Mouse (Mus musculus): Measurements from ENCODE around the gene Map2k2. TPM values are rescaled to one million over a fixed set of nuclear protein-coding genes. Genes with fewer than 3 reads are reported as not detected.

The Map2k2 gene
- total and polyA plus RNA-seq, 3 experiments, result 147 to 212 TPM; not detected in 1

- Histone ChIP-seq H3K27ac (ENCODE audit: control insufficient read depth, low read depth, low read length) (peak overlapping the region; percentile 95), H3K79me2 (ENCODE audit: control insufficient read depth, insufficient read depth, low read length, poor library complexity) (peaks cover 25% of the 10 kb centered on the region), H3K4me3 (ENCODE audit: control insufficient read depth in 1 of 2, insufficient read depth in 1 of 2, low read depth in 2 of 2, low read length in 2 of 2) (peak overlapping the region; percentile 53 to 78), H3K27me3 (ENCODE audit: control insufficient read depth in 1 of 2, insufficient read depth in 2 of 2, low read length in 2 of 2) (no peaks in the 10 kb centered on the region), H3K9me3 (replicated peaks; ENCODE audit: insufficient read depth, low read length) (no peaks in the 10 kb centered on the region), H3K9ac (ENCODE audit: control insufficient read depth, low read depth, low read length, poor library complexity, severe bottlenecking) (peak overlapping the region; percentile 89), H3K4me1 (ENCODE audit: control insufficient read depth in 1 of 2, insufficient read depth in 2 of 2, low read length in 2 of 2) (peaks cover 0 to 8% of the 10 kb centered on the region in 2 experiments; a peak in 1 of 4 replicates), H3K36me3 (ENCODE audit: control insufficient read depth in 1 of 2, insufficient read depth in 2 of 2, low read length in 2 of 2) (peaks cover 0 to 3% of the 10 kb centered on the region in 2 experiments; a peak in 2 of 4 replicates)
- DNase-seq (ENCODE audit: low read depth, low spot score), result no peak
- peak; percentile 52; the same call in 1 of the 2 replicates for TF ChIP-seq MYC (IDR thresholded peaks at IDR 0.05; ENCODE audit: low read depth, low read length)
- TF ChIP-seq MAFK (IDR thresholded peaks at IDR 0.05; ENCODE audit: borderline replicate concordance, low read depth, low read length), result no peak
- TF ChIP-seq SIN3A (IDR thresholded peaks at IDR 0.05; ENCODE audit: low read length), result peak; percentile 9; the same call in 1 of the 2 replicates
- TF ChIP-seq KAT2A (conservative IDR thresholded peaks at IDR 0.05; ENCODE audit: low read depth, low read length), result no peak
- no peak for TF ChIP-seq ZKSCAN1 (IDR thresholded peaks at IDR 0.05; ENCODE audit: low read depth, low read length)
- TF ChIP-seq CTCF (IDR thresholded peaks at IDR 0.05 in 2 of 3, conservative IDR thresholded peaks at IDR 0.05 in 1 of 3; ENCODE audit: control insufficient read depth in 1 of 3, insufficient read depth in 1 of 3, low read depth in 2 of 3, low read length in 3 of 3, poor library complexity in 1 of 3, severe bottlenecking in 1 of 3), result no peak
- TF ChIP-seq E2F4 (IDR thresholded peaks at IDR 0.05; ENCODE audit: borderline replicate concordance, low read depth, low read length), result 0 out of 2 replicates have a peak, but pooled peaks have one; percentile 73
- TF ChIP-seq ZMIZ1 (IDR thresholded peaks at IDR 0.05; ENCODE audit: low read depth, low read length), result peak; percentile 69
- 0 out of 2 replicates have a peak, but pooled peaks have one; percentile 48 for TF ChIP-seq CHD1 (IDR thresholded peaks at IDR 0.05; ENCODE audit: low read depth, low read length)
- TF ChIP-seq MAZ (IDR thresholded peaks at IDR 0.05; ENCODE audit: low read depth, low read length), result peak; percentile 45; the same call in 1 of the 2 replicates
- peak; percentile 13; the same call in 1 of the 2 replicates for TF ChIP-seq TCF12 (IDR thresholded peaks at IDR 0.05; ENCODE audit: low read depth, low read length)
- TF ChIP-seq MEF2A (IDR thresholded peaks at IDR 0.05; ENCODE audit: extremely low read depth, insufficient replicate concordance, low read depth, low read length, poor library complexity, severe bottlenecking), result no peak
- TF ChIP-seq ETS1 (IDR thresholded peaks at IDR 0.05; ENCODE audit: low read depth, low read length), result peak; percentile 22; the same call in 1 of the 2 replicates
- TF ChIP-seq CHD2 (IDR thresholded peaks at IDR 0.05; ENCODE audit: low read length), result no peak
- TF ChIP-seq RCOR1 (IDR thresholded peaks at IDR 0.05; ENCODE audit: low read depth, low read length), result no peak
Observed at GRCm38 (mm10) chr10:81168087-81168431, 62.3 kb downstream of the Map2k2 start.

GRCm38 (mm10) chr10:81168521-81169244 lies 63.0 kb downstream of the Map2k2 start:
- Histone ChIP-seq H3K9me3 (replicated peaks; ENCODE audit: insufficient read depth, low read length) (no peaks in the 10 kb centered on the region), H3K9ac (ENCODE audit: control insufficient read depth, low read depth, low read length, poor library complexity, severe bottlenecking) (peak overlapping the region; percentile 89), H3K4me1 (ENCODE audit: control insufficient read depth in 1 of 2, insufficient read depth in 2 of 2, low read length in 2 of 2) (peaks cover 0 to 11% of the 10 kb centered on the region in 2 experiments; a peak in 2 of 4 replicates), H3K4me3 (ENCODE audit: control insufficient read depth in 1 of 2, insufficient read depth in 1 of 2, low read depth in 2 of 2, low read length in 2 of 2) (peak overlapping the region; percentile 78 to 87), H3K79me2 (ENCODE audit: control insufficient read depth, insufficient read depth, low read length, poor library complexity) (peaks cover 25% of the 10 kb centered on the region), H3K27ac (ENCODE audit: control insufficient read depth, low read depth, low read length) (peak overlapping the region; percentile 95), H3K27me3 (ENCODE audit: control insufficient read depth in 1 of 2, insufficient read depth in 2 of 2, low read length in 2 of 2) (no peaks in the 10 kb centered on the region), H3K36me3 (ENCODE audit: control insufficient read depth in 1 of 2, insufficient read depth in 2 of 2, low read length in 2 of 2) (peaks cover 0 to 6% of the 10 kb centered on the region in 2 experiments; a peak in 2 of 4 replicates)
- peak; percentile 97 for DNase-seq (ENCODE audit: low read depth, low spot score)
- TF ChIP-seq ZKSCAN1 (IDR thresholded peaks at IDR 0.05; ENCODE audit: low read depth, low read length) (no peak), TBP (IDR thresholded peaks at IDR 0.05; ENCODE audit: low read depth, low read length) (peak; percentile 88), JUND (IDR thresholded peaks at IDR 0.05; ENCODE audit: low read depth, low read length) (no peak), NRF1 (IDR thresholded peaks at IDR 0.05; ENCODE audit: insufficient read depth, low read depth, low read length, poor library complexity, severe bottlenecking) (0 out of 2 replicates have a peak, but pooled peaks have one; percentile 6), CTCF (IDR thresholded peaks at IDR 0.05 in 2 of 3, conservative IDR thresholded peaks at IDR 0.05 in 1 of 3; ENCODE audit: control insufficient read depth in 1 of 3, insufficient read depth in 1 of 3, low read depth in 2 of 3, low read length in 3 of 3, poor library complexity in 1 of 3, severe bottlenecking in 1 of 3) (no peak), HCFC1 (IDR thresholded peaks at IDR 0.05; ENCODE audit: low read depth, low read length) (peak; percentile 75), ELF1 (IDR thresholded peaks at IDR 0.05; ENCODE audit: low read depth, low read length) (peak; percentile 79), MXI1 (IDR thresholded peaks at IDR 0.05; ENCODE audit: low read depth, low read length) (peak; percentile 93), ZNF384 (IDR thresholded peaks at IDR 0.05; ENCODE audit: low read depth, low read length) (no peak), E2F4 (IDR thresholded peaks at IDR 0.05; ENCODE audit: borderline replicate concordance, low read depth, low read length) (no peak), TCF12 (IDR thresholded peaks at IDR 0.05; ENCODE audit: low read depth, low read length) (peak; percentile 42; the same call in 1 of the 2 replicates), MYC (IDR thresholded peaks at IDR 0.05; ENCODE audit: low read depth, low read length) (0 out of 2 replicates have a peak, but pooled peaks have one; percentile 62), KAT2A (conservative IDR thresholded peaks at IDR 0.05; ENCODE audit: low read depth, low read length) (no peak), CHD2 (IDR thresholded peaks at IDR 0.05; ENCODE audit: low read length) (no peak), ZC3H11A (IDR thresholded peaks at IDR 0.05; ENCODE audit: low read depth, low read length) (no peak), USF1 (IDR thresholded peaks at IDR 0.05; ENCODE audit: low read depth, low read length) (peak; percentile 85), SMC3 (IDR thresholded peaks at IDR 0.05; ENCODE audit: low read depth, low read length) (no peak), RCOR1 (IDR thresholded peaks at IDR 0.05; ENCODE audit: low read depth, low read length) (no peak), MAZ (IDR thresholded peaks at IDR 0.05; ENCODE audit: low read depth, low read length) (peak; percentile 56; the same call in 1 of the 2 replicates), TAL1 (IDR thresholded peaks at IDR 0.05; ENCODE audit: low read length) (no peak), MAX (IDR thresholded peaks at IDR 0.05; ENCODE audit: low read length) (peak; percentile 83)

Measured in MEL (cell line).